Mouse (Mus musculus) 3134 (cell line): Measurements from ENCODE around the gene Cfap97.

Experiments
- DNase-seq: peaks from one replicate; pipeline ENCODE4 v3.0.0-alpha.2; 2011; ENCODE audit warnings: low spot score; ENCODE audit not compliant: insufficient read length; ENCODE audit errors: extremely low read depth

Cfap97 gene

DNA sequence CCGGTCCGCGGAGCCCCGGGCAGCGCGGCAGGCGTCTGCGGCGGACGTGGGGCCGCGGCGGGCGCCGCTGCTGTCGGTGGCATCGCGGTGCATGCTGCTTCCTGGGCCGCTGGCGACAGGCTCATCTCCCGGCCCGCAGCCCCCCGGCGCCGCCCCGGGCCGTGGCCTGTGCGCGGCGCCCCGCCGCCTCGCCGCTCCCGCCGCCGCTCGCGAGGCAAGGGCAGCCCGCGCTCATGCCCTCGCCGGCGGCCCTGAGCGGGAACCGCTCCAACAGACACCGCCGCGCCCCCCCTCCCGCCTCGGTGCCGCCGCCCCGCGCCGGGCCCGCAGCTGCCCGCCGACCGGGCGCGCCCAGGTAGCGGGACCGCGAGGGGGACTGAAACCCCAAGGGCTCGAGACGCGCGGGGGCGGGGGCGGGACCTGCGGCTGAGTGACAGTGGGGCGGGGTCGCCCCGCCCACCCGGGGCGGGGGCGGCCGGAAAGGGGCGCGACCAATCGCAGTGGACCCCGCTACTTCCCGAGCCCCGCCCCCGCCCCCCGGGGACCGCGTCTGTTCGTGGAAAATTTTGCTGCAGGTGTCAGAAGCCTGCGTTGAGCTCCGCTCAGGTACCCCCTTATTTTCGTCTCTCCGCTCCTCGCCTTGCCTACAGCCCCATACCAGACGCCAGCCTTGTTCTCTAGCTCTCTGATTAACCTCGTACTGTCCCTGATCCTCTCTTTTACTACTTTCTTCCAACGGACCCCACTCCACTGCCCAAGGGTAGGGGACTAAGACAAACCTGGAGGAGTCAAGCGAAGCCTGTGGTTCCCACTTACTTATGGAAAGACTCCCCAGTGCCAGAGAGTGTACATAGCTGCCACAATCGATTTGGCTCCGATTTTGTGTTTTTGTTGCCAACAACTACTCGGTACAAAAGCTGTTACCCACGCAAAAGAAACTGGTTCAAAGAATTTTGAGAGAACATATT, 777 bp downstream of the Cfap97 start, which contains the start of gene Snx25:
Gene Snx25, minus strand, starts transcription at position 96 of the 968 bp plus-strand sequence.
- peak; percentile 91 for DNase-seq

DNA sequence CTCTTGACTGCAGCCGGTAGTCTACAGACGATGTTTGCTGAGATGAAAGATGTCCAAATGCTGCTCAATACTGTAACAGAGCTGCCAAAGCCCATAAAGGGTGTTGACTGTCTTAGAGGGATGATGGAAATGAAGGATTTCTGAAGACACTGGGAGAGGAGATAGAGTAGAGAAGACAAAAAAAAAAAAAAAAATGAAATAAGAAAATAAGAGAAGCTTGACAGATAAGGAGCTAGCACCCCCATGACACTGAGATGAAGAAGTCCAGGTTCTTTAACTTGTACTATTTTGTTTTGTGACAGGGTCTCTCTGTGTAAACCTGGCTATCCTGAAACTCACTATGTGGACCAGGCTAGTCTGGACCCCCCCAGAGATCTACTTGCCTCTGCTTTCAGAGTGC, 1.5 kb downstream of the Cfap97 start:
- DNase-seq = no peak

DNA sequence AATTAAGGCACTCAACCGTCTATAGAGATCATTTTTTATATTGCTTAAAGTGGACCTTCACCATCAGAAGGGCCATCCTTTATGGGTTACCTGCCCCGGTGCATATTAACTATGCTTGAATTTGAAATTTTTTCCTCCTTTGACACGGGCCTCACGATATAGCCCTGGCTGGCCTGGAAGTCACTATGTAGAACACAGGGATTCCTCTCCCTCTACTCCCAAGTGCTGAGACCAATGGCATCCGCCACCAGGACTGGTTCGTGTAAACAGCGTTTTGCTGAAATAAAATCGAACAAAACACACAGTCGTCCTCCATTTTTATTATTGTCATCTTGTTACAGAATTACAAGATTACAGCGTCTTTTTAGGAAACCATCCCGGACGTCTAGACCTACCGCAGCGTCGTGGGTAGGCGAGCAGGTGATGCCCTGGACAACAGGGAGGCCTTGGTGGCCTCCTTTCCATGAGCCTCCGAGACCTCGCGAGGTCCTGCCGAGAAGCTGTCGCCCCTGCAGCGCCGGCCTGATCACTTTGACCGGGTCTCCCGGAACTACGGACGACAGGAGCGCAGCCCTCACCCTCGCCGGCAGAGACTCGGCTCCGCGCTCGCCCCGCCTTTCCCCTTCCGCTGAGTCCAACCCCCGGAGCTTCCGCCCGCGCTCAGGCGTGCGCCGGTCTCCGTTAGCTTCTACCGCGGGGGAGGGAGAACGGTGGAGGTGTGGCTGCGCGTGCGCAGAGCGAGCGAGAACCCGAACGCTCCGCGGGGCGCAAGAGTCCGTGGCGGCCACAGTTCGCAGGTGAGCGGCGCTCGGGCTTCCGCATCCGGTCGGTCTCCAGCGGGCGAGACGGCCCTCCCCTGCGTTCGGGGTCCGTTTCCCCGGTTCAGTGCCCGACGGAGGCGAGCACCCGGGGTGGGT, 11.6 kb downstream of the Cfap97 start:
- DNase-seq = peak; percentile 98

DNA sequence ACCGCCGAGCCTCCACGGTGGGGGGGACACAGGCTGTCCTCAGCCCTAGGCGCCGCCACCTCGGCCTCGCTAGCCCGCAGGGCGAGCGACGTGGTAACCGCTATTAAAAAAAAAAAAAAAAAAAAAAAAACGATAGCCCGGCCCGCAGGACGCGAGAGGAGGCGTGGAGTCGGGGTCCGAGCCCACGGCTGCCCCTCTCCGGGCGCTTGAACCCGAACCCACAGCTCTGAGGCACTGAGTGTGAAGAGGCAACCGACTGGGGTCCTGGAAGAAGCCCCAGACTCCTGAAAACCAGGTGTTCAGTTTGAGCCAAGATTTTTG, 12.3 kb downstream of the Cfap97 start:
- DNase-seq = no peak

DNA sequence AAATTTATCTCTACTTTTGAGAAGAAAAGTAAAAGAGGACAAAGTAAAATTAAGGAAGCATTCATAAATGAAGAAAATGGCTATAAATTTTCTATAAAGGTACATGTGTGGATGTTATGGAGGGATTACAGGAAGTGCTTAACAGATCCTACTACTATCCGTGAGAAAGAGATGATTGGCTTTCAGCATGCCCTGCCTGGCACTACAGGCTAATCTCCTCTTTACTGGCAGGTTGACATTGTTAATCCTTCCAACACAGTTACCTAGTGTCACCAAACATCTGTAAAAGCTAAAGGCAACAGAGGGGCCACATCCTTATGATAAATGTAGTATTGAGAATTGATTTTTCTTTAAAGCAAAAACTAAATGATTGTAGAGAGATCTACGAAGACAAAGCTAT, 22.1 kb downstream of the Cfap97 start:
- DNase-seq = no peak

DNA sequence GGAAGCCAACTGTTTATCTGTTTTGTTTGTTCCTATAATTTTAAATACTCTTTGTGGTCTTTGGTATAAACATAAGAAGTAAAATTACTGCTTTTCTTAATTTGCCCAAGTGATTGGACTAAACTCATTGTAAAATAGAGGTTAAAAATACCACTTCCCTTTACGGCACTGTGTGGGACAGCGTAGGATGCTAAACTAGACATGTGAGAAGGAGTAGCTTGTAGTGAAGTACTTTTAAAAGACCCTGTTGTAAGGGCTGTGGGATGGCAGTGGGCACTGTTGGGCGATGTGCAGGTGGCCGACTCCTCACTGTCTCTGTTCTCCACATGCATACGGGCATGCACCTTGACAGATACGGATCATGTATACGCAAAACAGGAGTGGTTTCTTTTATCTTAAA, 28.6 kb downstream of the Cfap97 start:
- no peak for DNase-seq

DNA sequence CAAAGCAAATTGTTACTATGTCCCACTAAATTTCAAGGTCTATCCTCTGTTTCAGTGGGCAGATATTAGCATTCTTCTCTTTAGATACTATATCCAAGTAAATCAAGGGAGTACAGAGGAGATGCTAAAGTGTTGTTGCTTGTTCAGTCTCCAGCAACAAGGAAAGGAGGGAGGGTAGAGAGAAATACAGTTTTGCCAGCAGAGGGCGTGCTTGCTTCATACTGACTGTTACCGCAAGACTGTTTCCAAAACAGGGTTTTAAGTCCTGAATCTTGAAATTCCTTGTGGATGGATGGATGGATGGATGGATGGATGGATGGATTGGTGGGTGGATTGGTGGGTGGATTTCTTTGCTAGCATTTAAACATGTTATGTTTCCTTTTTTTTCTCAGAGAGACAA, 33.8 kb downstream of the Cfap97 start:
- peak; percentile 22 for DNase-seq

DNA sequence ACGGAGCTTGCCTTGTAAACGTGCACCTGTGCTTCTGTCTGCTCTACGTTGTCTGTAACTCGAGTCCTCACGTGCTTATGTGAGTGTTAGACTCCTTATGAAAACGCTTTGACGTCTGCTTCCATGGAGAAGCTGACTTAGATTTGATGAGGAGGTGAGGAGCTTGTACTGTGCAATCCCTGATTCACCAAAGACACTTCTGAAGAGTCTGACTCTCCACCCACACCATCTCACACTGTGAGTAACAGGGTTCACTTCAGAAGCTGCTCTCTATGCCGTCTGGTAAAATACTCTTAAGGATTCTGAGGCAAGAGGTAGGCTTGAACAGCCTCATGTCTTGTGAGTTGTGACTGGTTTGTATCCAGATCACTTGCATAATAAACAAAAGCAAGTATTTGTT, 41.5 kb downstream of the Cfap97 start:
- no peak for DNase-seq

DNA sequence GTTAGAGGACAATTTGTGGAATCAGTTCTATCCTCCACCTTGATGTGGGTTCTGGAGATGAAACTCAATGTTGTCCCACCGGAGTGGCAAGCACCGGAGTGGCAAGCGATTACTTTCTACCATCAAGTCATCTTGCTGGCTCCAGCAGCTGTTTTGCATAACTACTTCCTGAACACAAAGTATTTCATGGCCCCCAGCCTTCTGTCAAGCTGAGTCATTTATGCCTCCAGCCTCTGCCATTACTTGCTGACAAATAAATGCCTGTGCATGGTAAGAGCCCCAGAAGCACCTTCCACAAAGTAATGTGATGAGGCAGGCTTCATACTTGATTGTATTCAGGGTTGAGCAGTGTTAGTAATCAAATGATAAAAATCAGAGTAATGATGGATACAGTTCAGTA, 45.3 kb downstream of the Cfap97 start:
- DNase-seq = no peak

DNA sequence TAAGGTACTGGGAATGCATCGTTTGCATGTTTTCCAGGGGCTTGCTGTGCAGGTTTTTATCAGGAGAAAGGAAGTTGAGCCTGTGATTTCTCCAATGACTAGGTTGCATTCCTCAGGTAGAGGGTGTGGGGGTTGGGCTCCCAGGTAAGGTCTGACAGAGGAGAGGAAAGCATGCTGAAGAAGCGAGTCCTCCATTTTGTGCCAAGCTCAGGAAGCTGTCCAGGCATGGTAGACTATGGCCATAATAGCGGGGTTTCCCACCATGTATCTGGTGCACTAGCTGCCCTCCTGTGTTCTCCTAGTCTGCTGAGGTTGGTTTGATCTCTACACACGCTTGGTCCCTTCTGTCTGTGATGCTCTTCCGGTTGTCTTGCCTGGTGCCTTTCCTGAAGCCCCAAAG, 46.1 kb downstream of the Cfap97 start:
- DNase-seq = no peak

DNA sequence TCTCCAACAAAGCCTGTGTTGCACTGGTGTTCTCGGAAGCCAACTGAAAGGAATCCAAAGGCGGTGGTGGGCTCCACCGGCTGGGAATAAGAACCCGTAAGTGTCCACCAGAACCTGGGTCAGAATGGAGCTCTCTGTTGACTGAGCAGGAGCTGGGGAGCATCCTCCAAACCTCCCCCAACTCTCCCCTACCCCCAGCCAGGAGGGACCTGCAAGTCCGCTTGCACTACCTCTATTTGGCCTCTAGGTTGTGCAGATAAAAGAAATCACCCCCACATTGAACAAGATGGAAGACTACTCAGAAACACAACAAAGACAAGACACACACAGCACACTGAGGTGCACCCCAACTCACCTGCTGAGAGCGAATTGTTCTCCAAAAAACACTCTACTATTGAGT, 50.8 kb downstream of the Cfap97 start:
- DNase-seq = peak; percentile 27

DNA sequence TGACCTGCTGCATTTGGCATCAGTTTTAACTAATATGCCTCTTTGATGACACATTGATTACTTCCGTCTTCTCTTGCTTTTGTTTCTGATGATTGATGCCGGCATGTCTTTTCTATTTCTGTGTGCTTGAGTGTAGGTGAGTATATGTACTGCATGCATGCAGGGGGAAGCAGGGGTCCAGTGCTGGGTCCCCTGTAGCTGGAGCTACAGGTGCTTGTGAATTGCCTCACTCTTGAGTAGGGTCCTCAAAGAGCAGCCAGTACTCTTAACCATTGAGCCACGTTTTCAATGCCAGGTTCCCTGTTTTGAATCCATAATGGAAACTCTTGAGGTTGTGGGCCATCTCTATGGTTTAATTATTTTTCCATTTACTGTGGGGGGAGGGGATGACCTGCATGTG, 52.7 kb downstream of the Cfap97 start:
- DNase-seq = no peak

DNA sequence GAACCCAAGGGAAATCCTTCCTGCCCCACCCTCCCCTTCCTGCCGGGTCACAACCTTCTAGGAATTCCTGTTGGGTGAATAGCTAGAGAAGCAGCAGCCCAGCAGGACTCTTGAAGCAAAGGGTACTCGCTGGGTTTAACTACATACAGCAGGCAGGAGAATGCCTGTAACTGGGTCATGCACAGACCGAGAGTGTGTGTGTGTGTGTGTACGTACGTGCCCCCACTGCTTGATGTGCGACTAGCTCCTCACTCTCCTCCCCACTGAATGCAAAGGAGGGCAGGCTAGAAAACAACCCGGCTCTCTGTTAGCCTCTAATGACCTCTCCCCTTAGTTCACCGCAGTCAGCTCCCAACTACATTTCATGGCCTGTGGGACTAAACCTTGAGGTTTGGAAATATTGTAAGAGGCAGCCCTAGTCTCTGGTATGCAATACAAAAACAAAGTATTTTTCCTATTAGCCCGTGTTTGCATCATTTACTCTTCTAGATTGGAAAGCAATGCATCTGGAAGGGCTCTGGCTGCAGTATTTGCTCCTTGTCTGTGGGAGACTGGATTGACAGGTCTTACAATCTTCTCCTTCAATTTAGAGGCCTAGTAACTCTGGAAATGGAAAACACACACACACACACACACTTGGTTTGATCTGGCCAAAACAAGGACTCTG, 53.5 kb downstream of the Cfap97 start:
- DNase-seq = no peak

DNA sequence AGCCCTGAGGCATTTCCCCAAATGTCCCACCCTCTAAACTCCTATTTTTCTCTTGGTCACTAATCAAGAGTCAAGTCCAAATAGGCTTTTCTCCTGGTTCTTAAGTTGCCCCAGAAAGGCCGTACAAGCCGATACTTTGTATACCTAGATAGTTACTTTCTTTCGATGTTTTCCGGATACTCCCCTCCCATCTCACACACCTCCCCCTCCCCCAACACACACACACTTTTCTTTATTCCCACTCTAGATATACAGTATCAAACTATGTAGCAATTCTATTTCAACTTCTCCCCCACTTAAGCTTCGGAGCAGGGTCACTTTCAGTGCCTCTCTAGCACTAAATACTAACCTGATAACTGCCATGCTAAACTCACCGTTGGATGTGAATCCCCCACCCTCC, 54.5 kb downstream of the Cfap97 start:
- no peak for DNase-seq

DNA sequence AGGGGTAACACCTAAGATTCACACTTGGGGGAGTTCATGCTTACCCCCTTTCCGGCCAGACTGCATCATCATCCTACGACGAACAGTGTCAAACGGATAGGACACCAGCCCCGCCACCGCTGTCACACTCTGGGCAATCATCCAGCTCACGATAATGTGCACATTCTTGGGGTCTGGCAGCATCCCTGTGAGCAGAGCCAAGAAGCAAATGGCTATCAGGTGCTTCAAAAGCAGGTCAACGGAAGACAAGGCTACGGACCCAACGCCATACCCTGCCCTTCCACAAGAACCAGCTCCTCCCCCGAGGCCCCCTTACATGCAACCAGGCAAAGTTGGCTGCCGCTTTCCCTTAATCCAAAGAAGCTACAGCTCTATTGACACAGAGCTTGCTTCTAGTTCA, 56.8 kb downstream of the Cfap97 start:
- peak; percentile 23 for DNase-seq

DNA sequence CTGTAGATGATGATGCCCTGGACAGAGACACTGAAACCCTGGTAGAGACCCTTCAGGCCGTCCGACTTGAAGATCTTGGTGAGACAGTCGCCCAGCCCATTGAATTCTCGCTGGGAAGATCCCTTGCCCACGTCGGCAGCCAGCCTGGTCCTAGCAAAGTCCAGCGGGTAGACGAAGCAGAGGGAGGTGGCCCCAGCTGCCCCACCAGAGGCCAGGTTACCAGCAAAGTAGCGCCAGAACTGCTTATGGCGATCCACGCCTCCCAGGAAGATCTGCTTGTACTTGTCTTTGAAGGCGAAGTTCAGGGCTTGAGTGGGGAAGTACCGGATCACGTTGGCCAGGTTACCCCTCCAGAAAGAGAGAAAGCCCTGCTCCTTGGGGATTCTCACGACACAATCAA, 57.5 kb downstream of the Cfap97 start:
- peak; percentile 19 for DNase-seq

DNA sequence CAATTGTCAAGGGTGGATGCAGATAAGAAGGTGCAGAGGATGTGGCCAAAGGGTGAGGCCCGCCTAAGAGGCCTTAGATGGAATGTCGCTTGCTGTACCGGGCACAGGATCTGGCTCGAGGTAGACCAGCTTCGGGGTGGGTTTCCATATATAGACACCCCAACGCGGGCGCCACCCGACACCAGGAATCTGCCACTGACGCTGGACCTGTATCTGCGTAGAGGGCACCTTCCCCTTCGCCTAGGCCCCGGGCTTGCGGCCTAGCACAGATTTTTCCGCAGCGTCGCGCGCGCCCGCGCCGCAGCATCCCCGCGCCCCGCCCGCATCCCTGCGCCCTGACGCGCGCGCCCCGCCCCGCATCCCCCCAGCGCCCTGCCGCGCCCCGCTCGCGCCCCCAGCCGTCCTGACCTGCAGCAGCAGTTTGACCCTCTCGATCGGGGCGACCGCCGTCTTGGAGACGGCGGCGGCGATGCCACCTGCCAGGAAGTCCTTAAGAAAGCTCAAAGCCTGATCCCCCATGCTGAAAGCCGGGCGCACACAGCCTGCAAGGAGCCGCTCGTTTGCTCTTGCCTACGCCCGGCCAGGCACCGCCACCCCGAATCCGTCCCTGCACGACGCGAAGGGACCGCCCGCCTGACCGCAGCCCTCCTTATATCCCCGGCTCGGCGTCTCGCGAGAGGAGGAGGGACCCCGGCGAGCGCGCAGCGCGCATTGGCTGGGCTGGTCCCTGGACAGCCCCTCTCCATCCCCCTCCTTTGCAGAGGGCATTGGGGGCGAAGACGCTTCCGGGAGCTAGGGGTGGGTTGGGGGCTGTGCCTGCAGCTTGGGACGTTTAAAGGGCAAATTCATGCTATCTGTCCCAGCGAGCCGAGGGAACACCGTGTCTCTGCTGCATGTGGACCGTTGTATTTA, 59.1 kb downstream of the Cfap97 start, which contains the start of gene Slc25a4:
Gene Slc25a4, minus strand, starts transcription at position 881 of the 912 bp plus-strand sequence.
- DNase-seq = peak; percentile 95

DNA sequence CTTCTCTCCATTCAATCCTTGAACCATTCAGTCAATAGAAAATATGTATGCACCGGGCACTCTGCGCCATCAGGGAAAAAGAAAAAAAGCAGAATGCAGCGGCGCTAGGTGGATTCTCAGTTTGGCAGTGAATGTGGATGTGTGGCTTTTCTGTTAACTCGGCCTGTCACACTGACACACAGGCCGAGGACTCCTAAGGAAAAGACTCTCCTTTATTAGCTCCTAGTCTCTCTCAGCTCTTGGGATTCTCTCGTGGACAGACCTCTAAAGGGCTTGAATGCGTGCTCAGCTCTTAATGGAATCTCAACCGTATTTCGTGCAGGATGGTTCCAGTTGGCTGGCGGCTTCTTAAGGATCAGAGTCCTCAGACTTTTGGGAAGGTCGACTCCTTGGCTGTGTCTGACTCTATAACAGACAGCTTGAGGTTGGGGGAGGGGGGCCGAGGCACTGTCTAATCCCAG, 60.1 kb downstream of the Cfap97 start:
- no peak for DNase-seq

DNA sequence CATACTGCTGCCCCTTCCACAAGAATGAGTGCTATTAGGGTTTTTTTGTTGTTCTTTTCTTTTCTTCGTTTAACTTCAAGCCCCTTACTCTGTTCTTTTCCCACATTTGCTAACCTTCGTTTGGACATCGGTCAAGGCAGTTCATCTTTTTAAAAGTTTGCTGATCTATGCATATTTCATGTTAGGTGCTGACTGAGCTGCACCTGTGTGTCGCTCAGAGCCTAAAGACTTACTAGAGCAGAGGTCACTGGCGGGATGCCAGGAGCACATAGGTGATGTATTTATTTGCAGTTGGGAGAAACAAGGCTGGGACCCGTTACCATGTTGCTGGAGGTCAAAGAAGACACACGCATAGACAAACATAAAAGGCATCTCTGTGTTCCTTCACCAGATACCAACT, 60.6 kb downstream of the Cfap97 start:
- no peak for DNase-seq

DNA sequence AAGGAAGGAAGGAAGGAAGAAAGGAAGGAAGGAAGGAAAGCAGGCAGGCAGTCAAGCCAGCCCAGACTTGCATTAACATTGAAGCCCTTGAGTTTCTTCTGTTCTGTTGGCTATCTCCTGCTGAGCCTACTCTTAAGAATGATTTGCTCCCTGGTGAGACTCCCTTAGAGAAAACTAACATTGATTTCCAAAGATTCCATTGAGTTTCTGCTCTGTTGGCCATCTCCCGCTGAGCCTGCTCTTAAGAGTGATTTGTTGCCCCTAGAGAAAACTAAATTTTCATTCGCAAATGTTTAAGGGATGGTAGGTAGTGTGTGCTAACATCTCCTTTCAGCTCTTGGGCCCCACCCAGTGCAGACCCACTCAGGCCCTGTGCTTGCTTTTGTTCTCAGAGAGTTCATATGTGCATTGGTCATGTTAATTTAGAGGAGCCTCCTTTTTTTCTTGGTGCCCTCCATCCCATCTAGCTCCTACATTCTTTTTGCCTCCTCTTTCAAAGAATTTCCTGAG, 62.5 kb downstream of the Cfap97 start:
- DNase-seq = no peak
